Mouse (Mus musculus) heart, adult 2 months (tissue): Measurements from ENCODE around the gene Actn2. TPM values are rescaled to one million over a fixed set of nuclear protein-coding genes. Genes with fewer than 3 reads are reported as not detected.

Source experiments
- DNase-seq, 2 experiments: peaks; one replicate each; pipeline ENCODE4 v3.0.0; 2021
- H3K27ac ChIP-seq: fragments of 200-600 bp; 2 replicates; pipeline ENCODE4 v1.8.1; 2022
- H3K27me3 ChIP-seq: fragments of 200-500 bp; 2 replicates; pipeline ENCODE4 v1.6.1; 2012; ENCODE audit warnings: mild to moderate bottlenecking, low read length, inconsistent platforms, mixed read lengths; ENCODE audit not compliant: control insufficient read depth, insufficient read depth
- H3K36me3 ChIP-seq: fragments of 200-500 bp; 2 replicates; pipeline ENCODE4 v1.6.1; 2012; ENCODE audit warnings: low read length, inconsistent platforms; ENCODE audit not compliant: control insufficient read depth, insufficient read depth
- H3K4me1 ChIP-seq: fragments of 200-500 bp; 2 replicates; pipeline ENCODE4 v1.6.1; 2011; ENCODE audit warnings: low read length; ENCODE audit not compliant: control insufficient read depth, insufficient read depth
- H3K4me3 ChIP-seq: fragments of 200-600 bp; 2 replicates; pipeline ENCODE4 v1.8.1; 2022
- H3K79me2 ChIP-seq: fragments of 200-500 bp; replicated peaks from 2 replicates; pipeline ENCODE4 v1.6.1; 2012; ENCODE audit warnings: mild to moderate bottlenecking, inconsistent platforms, low read length, moderate library complexity, mixed read lengths; ENCODE audit not compliant: control insufficient read depth, insufficient read depth
- H3K9ac ChIP-seq: fragments of 200-500 bp; 2 replicates; pipeline ENCODE4 v1.6.1; 2012; ENCODE audit warnings: low read depth, mild to moderate bottlenecking, control low read depth, inconsistent platforms, low read length, mixed read lengths
- CTCF ChIP-seq: fragments of 200-600 bp; IDR thresholded peaks from 2 replicates; pipeline ENCODE4 v1.8.1; 2022; ENCODE audit warnings: antibody characterized with exemption, mild to moderate bottlenecking, moderate library complexity
- EP300 ChIP-seq: fragments of 200-500 bp; IDR thresholded peaks from 2 replicates; pipeline ENCODE4 v1.6.1; 2011; ENCODE audit warnings: low read depth, low read length, control low read depth; ENCODE audit not compliant: insufficient read depth
- POLR2A ChIP-seq: fragments of 200-500 bp; IDR thresholded peaks from 2 replicates; pipeline ENCODE4 v1.6.1; 2011; ENCODE audit warnings: mild to moderate bottlenecking, low read depth, low read length, control low read depth; ENCODE audit not compliant: insufficient read depth
- WGBS: fragments of 180-500 bp; shearing (Covaris S2); methylation state at CpG from one replicate; pipeline ENCODE4 v1.1.7; 2018; 5-methylcytosine and 5-hydroxymethylcytosine counted together
- intact Hi-C: fragments of 180-260 bp; cut with DNase I; formaldehyde crosslinking; loops from one replicate; pipeline ENCODE4 v1.15.1; 2025
- polyA plus RNA-seq: library from polyadenylated mRNA; depleted of rRNA; stranded (reverse); fragments of >200 nt; gene quantifications from 2 replicates; pipeline ENCODE4 v1.2.3, GENCODE M21; 2012
- total RNA-seq, 2 experiments: library from RNA; stranded (reverse); gene quantifications; 2 replicates each; pipeline ENCODE4 v1.2.3; 2021

The Actn2 gene
- total and polyA plus RNA-seq, 3 experiments, result 1,397 to 1,900 (median 1,781) TPM

DNA sequence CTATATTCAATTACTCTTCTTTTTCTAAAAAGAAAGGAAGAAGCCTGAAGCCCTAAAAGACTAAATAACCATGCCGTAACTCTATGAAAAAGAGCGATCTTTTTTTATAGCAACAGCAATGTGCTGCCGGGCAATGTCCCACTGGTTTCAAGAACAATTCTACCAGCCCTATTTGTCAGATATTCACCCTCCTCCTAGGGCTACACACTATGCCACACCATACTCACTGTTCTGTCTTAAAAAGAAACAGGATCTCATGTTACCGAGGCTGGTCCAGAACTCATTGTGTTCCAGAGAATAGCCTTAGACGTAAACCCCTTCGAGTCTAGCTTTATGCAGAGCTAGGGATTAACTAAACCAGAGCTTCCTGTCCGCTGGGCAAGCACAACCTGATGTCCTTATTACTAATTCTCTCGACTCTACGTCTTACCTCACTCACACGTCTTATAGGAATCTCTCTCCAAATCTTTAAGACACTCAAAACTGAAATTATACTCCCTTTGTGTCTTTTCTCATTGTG lies 83.6 kb downstream of the Actn2 start:
- intact Hi-C loops, result loop anchor here (2.0 to 5.0 kb wide), 2 partner anchors 204 to 310 kb away; partner anchors contain the start of gene Ero1lb
- DNase-seq, result no peak

DNA sequence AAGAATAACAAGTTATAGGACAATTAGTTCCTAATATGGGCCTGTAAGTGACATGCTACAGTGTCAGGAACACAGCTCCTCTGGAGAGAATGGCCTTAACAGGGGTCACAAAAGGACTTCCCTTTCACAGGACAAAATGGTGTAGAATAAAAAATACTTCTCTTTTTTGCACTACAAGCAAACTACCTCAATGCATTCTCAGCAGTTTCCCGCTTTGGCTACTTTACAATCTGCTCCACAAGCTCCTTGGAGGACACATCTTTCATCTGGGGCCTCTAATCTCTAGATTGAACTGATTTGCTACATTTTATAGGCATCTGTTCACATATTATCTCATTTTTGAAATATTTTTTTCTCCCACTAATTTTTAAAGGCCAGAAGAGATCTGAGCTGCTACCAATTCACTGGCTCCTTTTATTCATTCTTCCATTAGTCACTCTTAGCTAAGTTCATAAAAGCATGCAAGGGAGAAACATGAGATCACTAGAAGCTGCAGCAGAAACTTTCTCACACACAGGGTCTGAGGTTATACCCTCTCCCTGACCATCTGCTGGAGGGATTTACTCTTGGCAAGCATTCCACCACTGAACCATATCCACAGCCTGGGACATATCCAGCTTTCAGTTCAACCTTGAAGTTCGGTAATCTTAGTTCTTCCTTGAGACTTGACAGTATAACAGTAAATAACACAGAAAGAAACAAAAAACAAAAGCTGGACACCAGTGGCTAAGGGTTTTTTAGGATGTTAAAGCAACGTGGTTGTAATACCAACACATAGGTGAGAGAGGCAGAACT lies 84.5 kb downstream of the Actn2 start:
- H3K4me3 ChIP-seq, result peak overlapping the region; percentile 70
- no peak overlapping the region for H3K9ac ChIP-seq
- peaks cover 4% of the 10 kb centered on the region for H3K4me1 ChIP-seq
- DNase-seq, result no peak
- intact Hi-C loops, result loop anchor here (2.0 to 5.0 kb wide), 2 partner anchors 205 to 311 kb away; partner anchors contain the start of gene Ero1lb
- H3K79me2 ChIP-seq, result no peaks in the 10 kb centered on the region; the same call in 1 of the 2 replicates
- H3K36me3 ChIP-seq, result peaks cover 19% of the 10 kb centered on the region
- 63% methylated on average over 3 of the region's 3 CpGs for WGBS
- H3K27ac ChIP-seq, result peak overlapping the region; percentile 80
- TF ChIP-seq POLR2A (no peak), CTCF (no peak), EP300 (no peak)
- H3K27me3 ChIP-seq, result no peaks in the 10 kb centered on the region

More for the DNA sequence above, 83.6 kb downstream of the Actn2 start:
- no peaks in the 10 kb centered on the region for H3K27me3 ChIP-seq
- peak overlapping the region; percentile 80 for H3K9ac ChIP-seq
- peak overlapping the region; percentile 70 for H3K4me3 ChIP-seq
- peak overlapping the region; percentile 80 for H3K27ac ChIP-seq
- H3K36me3 ChIP-seq, result peaks cover 16% of the 10 kb centered on the region
- TF ChIP-seq CTCF (no peak), POLR2A (no peak), EP300 (no peak)
- no peaks in the 10 kb centered on the region; the same call in 1 of the 2 replicates for H3K79me2 ChIP-seq
- peaks cover 4% of the 10 kb centered on the region for H3K4me1 ChIP-seq
- WGBS, result 12% methylated on average over 10 of the region's 10 CpGs

GRCm38 (mm10) chr13:12250496-12250895 lies 90.1 kb downstream of the Actn2 start:
- Histone ChIP-seq H3K27ac (no peak overlapping the region), H3K4me3 (no peak overlapping the region), H3K79me2 (no peaks in the 10 kb centered on the region; the same call in 1 of the 2 replicates), H3K36me3 (peaks cover 20% of the 10 kb centered on the region), H3K9ac (no peak overlapping the region), H3K4me1 (no peaks in the 10 kb centered on the region; the same call in none of the 2 replicates), H3K27me3 (no peaks in the 10 kb centered on the region)
- WGBS, result 86% methylated on average over 3 of the region's 3 CpGs
- intact Hi-C loops, result no loop called here
- TF ChIP-seq CTCF (no peak), POLR2A (no peak), EP300 (no peak)
- DNase-seq, result no peak

DNA sequence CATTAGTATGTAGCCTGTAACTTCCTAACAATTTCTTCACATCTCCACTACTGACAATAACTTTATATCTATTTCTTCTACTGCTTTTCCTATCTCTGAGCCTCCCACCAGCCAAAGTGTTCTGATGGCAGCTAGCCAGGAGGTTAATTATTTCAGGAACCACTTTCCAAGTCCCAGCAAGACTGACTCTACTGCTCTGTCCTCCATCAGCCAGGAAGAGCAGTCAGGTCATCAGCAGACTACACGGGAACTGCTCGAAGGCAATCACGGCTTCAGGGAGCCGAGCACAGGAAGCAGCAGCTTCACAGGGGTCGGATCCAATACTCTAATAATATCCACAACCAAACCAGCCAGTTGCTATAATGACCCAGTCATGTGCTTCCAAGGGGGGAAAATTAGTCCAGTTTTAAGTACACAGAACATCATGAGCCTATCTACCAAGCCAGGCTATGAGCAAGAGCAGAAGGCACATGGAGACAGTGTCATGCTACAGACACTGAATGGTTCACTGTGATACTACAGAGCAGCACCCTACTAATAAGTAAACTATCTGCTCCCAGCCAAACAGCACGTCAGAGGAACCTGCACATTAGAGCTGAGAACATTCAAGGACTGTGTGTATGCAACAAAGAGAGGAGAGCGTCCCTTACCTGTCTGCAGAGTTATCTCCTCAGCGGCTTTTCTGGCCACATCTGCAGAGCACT lies 91.2 kb downstream of the Actn2 start:
- H3K27me3 ChIP-seq, result no peaks in the 10 kb centered on the region
- H3K4me1 ChIP-seq, result no peaks in the 10 kb centered on the region; the same call in none of the 2 replicates
- intact Hi-C loops, result no loop called here
- 39% methylated on average over 8 of the region's 8 CpGs for WGBS
- H3K9ac ChIP-seq, result no peak overlapping the region
- DNase-seq, result no peak
- H3K79me2 ChIP-seq, result no peaks in the 10 kb centered on the region; the same call in 1 of the 2 replicates
- TF ChIP-seq EP300 (no peak), CTCF (no peak), POLR2A (no peak)
- H3K4me3 ChIP-seq, result no peak overlapping the region
- no peak overlapping the region for H3K27ac ChIP-seq
- H3K36me3 ChIP-seq, result peaks cover 20% of the 10 kb centered on the region

DNA sequence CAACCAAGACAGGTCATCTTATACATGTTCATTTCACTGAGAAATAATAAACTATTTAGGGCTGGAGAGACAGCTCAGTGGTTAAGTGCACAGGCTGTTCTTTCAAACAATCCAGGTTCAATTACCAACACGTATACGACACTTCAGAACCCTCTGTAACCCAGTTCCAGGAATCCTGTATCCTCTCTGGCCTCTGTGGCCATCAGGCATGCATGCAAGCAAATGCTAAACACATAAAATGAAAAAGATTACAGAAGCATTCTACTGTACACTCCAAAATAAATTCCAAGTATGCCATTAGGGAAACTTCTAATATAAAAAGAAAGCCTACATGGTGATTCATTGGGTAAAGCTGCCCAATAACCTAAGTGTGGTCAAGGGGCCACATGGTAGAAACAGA lies 94.6 kb downstream of the Actn2 start:
- WGBS, result 96% methylated on average over 2 of the region's 2 CpGs
- Histone ChIP-seq H3K4me1 (peaks cover 2% of the 10 kb centered on the region), H3K27ac (no peak overlapping the region), H3K79me2 (no peaks in the 10 kb centered on the region), H3K27me3 (no peaks in the 10 kb centered on the region), H3K4me3 (no peak overlapping the region), H3K9ac (no peak overlapping the region), H3K36me3 (peaks cover 18% of the 10 kb centered on the region; the same call in 1 of the 2 replicates)
- no peak for TF ChIP-seq POLR2A
- intact Hi-C loops, result no loop called here
- DNase-seq, result no peak
